Mouse (Mus musculus): ENCODE measurements around the gene Armh3. TPM values are rescaled to one million over a fixed set of nuclear protein-coding genes. Genes with fewer than 3 reads are reported as not detected.
A peak's percentile ranks its signal among the peaks of the same experiment; 100 is the strongest.

Armh3 gene
- polyA plus RNA-seq, 1 experiment from 2014 or later, result 24.7 TPM

DNA sequence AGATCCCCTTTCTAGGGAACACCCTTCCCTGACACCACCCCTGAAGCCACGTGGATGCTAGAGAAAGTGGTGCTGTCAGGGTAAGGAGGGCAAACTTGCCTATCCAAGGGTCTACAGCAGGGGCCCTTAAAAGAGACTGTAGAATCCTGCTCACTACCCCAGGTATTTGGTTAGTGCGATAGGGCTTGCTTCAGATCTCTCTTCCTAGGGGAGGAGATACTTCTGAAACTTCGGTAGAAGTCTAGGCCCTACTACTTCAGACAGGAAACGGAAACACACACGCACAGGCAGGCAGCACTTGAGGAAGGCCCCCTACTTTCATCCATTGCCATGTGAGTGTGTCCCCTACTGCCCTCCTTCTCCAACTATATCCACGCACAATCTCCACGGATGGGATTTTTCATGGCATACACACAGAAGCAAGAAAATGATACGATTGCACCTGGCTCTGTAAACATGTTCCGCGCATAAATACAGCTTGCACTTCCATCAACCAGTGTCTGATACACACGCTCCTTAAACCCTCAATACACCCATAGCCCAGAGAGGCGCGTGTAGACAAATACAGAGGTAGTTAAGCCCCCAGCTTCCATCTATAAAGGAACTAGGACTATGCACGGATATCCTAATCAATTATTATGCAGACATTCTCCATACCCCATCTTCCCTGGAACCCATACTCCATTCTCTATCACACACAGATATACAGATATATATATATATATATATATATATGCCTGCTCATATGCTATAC, 42.0 kb upstream of the Armh3 start:
- WGBS, result 32% methylated on average over 14 of the region's 14 CpGs
- no peak for ATAC-seq (replicated peaks)
- peaks cover 75% of the 10 kb centered on the region for H3K4me1 ChIP-seq
- H3K4me2 ChIP-seq (replicated peaks), result peak overlapping the region; percentile 99
- peak overlapping the region; percentile 99 for H3K27ac ChIP-seq (replicated peaks)
- peaks cover 10% of the 10 kb centered on the region for H3K36me3 ChIP-seq
- H3K9me3 ChIP-seq, result no peaks in the 10 kb centered on the region
- peak overlapping the region; percentile 75 for H3K9ac ChIP-seq (replicated peaks)
- no peaks in the 10 kb centered on the region for H3K27me3 ChIP-seq
- peak overlapping the region; percentile 65 for H3K4me3 ChIP-seq

DNA sequence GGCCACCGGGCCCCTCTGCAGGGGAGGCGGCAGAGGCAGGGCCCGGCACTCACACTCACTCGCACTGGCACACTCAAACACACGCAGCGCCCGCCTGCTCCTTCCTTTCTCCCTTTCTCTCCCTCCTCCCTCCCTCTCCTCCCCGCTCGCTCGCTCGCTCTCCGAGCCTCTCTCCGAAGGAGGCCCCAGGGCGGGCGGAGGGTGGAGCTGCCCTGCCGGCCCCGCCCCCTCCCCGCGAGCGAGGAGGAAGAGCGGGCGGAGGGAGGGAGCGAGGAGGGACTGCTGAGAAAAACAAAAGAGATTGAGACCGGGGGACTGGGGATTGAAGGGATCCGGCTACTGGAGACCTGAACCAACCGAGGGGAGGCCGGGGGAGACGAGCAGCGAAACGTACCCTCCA, 41.2 kb upstream of the Armh3 start:
- no peaks in the 10 kb centered on the region for H3K9me3 ChIP-seq
- H3K9ac ChIP-seq (replicated peaks), result peak overlapping the region; percentile 75
- under 1% methylated on average over 28 of the region's 30 CpGs for WGBS
- H3K27me3 ChIP-seq, result no peaks in the 10 kb centered on the region
- H3K36me3 ChIP-seq, result peaks cover 19% of the 10 kb centered on the region
- H3K27ac ChIP-seq (replicated peaks), result peak overlapping the region; percentile 99
- peak overlapping the region; percentile 99 for H3K4me2 ChIP-seq (replicated peaks)
- ATAC-seq (replicated peaks), result peak; percentile 68
- H3K4me3 ChIP-seq, result peak overlapping the region; percentile 65
- H3K4me1 ChIP-seq, result peaks cover 75% of the 10 kb centered on the region

DNA sequence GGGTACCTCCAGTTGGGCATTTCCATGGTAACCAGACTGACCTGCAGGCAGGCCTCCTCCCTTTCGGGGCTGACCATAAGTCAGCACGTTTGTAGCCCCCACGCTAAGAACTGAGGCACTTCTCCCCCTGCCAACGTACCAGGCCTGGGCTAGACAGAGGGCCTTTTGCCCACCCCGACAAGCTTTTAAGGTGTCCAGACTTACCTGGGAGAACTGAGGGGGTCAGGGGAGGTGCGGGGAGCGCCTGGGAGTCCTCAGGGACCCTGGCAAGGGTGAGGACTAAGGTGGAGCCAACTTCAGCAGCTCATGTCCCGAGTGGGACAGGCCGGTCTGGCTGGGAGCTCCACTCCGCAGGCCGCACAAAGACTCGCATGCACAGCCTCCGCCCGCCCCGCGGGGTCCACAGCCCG, 40.6 kb upstream of the Armh3 start:
- Histone ChIP-seq H3K27ac (replicated peaks) (peak overlapping the region; percentile 99), H3K4me2 (replicated peaks) (peak overlapping the region; percentile 99), H3K4me1 (peaks cover 71% of the 10 kb centered on the region), H3K36me3 (peaks cover 25% of the 10 kb centered on the region), H3K4me3 (peak overlapping the region; percentile 65), H3K27me3 (no peaks in the 10 kb centered on the region), H3K9ac (replicated peaks) (peak overlapping the region; percentile 75), H3K9me3 (no peaks in the 10 kb centered on the region)
- ATAC-seq (replicated peaks), result peak; percentile 6; the same call in 1 of the 2 replicates
- under 1% methylated on average over 15 of the region's 17 CpGs for WGBS

DNA sequence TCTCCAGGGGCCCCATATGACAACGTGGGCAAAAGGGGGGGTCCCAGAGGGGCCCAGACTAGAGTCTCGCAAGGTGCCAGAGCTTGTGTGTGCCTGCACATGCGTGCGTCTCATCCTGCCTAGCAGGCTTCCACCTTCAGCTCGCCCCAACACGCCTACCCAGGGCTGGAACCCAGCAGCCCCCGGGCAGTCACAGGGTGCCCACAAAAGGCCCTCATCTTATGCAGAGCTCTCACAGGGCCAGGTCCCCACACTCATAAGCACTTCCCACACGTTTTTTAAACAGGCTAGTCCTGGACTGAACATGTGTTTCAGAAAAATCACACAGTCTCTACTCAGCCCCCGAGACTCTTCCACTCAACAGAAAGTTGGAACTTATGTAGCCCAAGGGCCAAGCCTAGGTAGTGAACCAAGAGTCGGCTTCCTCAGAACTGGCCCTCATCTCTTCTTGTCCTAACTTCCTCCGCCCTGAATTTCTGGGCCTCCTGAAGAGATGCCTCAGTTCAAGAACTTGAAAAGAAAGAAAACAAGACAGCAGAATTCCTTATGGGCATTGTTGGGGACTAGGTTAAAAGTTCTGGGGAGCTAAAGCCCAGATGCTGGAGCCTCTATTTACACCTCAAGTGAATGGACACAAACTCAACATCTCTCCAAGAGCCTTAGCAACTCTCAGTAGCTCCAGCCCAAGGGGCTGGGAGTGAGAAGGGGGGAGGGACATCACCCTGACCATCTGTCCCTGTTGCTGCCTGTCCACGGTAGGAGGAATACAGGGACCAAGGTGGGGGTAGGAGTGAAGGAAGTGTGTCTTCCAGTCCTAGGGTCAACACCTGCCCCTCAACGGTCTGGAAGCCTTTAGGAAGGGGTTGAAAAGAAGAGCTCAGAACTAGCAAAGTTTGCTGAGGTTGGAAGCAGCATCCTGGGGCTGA, 39.9 kb upstream of the Armh3 start:
- H3K36me3 ChIP-seq, result peaks cover 31% of the 10 kb centered on the region
- peak overlapping the region; percentile 75 for H3K9ac ChIP-seq (replicated peaks)
- H3K9me3 ChIP-seq, result no peaks in the 10 kb centered on the region
- 2% methylated on average over 13 of the region's 13 CpGs for WGBS
- H3K4me2 ChIP-seq (replicated peaks), result peak overlapping the region; percentile 99
- H3K27me3 ChIP-seq, result no peaks in the 10 kb centered on the region
- H3K4me1 ChIP-seq, result peaks cover 64% of the 10 kb centered on the region
- H3K27ac ChIP-seq (replicated peaks), result peak overlapping the region; percentile 99
- ATAC-seq (replicated peaks), result no peak
- peak overlapping the region; percentile 65 for H3K4me3 ChIP-seq

DNA sequence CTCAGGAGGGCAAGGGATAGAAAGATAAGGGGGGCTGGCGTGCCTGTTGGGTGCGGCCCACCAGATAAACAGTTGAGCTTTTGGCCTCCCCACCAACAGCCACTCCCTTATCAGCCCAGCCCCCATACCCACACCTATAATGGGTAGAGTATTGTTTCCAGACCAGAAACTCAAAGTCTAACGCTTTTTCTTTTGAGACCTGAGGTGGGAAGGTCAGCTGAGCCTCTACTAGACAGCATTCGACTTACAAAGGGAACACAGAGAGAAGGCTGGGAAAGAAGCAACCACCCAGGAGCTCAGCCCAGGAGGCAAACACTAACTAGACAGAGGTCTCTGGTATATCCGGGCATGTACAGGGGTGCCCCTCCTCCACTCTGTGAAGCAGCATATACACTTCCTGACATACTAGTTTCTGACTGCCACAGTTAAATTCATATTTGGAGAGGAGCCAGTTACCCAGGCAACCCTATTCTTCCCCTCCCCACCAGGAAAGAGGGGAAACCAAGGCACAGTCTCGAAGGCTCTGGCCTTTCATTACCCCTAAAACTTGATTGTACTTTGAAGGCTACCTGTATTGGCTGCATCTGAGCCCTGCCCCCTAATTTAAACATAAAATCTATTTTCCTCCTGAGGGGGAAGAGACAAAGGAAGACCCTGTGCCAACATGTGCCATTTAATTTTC, 39.1 kb upstream of the Armh3 start:
- no peaks in the 10 kb centered on the region for H3K27me3 ChIP-seq
- peaks cover 39% of the 10 kb centered on the region for H3K36me3 ChIP-seq
- H3K9me3 ChIP-seq, result no peaks in the 10 kb centered on the region
- H3K4me3 ChIP-seq, result peak overlapping the region; percentile 65
- H3K4me1 ChIP-seq, result peaks cover 56% of the 10 kb centered on the region
- peak overlapping the region; percentile 99 for H3K4me2 ChIP-seq (replicated peaks)
- peak overlapping the region; percentile 99 for H3K27ac ChIP-seq (replicated peaks)
- peak overlapping the region; percentile 75 for H3K9ac ChIP-seq (replicated peaks)
- WGBS, result 14% methylated on average over 6 of the region's 6 CpGs
- ATAC-seq (replicated peaks), result no peak

DNA sequence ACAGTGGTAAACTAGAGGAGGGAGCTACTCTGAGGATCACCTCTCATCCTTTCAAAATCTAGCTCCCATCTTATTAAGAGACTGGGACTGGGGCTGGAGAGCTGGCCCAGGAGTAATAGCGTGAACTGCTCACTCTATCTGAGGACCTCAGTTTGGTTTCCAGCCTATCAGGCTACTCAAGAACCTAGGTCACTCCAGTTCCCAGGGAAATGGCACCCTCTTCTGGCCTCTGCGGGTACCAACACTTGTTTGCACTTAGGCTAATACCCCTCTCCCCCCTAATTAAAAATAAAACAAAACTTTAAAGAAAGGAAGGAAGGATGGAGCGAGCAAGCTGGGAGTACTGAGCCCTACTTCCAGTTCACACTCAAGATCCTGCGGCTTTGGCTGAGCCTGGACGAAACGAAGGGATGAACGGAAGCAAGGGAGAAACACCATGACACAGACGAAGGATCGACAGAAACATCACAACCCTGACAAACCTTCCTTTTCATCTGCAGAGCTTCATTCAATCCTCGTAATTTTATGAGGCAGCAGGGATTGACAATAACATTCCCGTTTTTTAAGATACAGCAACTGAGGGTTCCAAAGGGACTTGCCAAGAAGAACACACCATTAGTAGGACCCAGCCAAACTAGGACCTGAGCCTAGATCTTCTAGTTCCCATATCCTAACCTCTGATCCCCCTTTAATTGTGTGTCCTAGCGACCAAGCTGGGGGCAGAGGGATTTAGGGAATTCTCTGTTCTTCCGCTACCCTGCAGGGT, 38.4 kb upstream of the Armh3 start:
- H3K4me1 ChIP-seq, result peaks cover 49% of the 10 kb centered on the region
- H3K9ac ChIP-seq (replicated peaks), result peak overlapping the region; percentile 75
- peak overlapping the region; percentile 65 for H3K4me3 ChIP-seq
- peaks cover 47% of the 10 kb centered on the region for H3K36me3 ChIP-seq
- H3K9me3 ChIP-seq, result no peaks in the 10 kb centered on the region
- H3K27ac ChIP-seq (replicated peaks), result peak overlapping the region; percentile 99
- 59% methylated on average over 13 of the region's 13 CpGs for WGBS
- peak overlapping the region; percentile 99 for H3K4me2 ChIP-seq (replicated peaks)
- H3K27me3 ChIP-seq, result no peaks in the 10 kb centered on the region
- no peak for ATAC-seq (replicated peaks)

DNA sequence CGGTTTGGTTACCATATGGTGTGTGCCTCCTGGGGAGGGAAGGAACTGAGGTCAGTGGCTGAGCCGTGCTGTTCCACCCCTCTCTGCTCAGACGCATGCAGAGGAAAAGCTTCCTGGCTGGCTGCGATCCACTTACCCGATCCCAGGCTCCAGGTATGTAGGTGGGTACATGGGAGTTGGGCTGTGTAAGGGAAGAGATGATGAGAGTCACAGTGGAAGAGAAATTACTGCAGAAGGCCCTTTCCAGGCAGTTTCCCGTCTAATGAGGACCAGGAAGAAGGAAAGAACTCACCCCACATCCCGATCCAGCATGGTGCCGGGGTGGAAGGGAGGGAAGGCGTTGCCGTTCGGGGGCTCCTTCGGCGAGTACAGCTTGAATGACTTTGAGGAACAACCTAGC, 37.7 kb upstream of the Armh3 start:
- 87% methylated on average over 13 of the region's 13 CpGs for WGBS
- Histone ChIP-seq H3K27me3 (no peaks in the 10 kb centered on the region), H3K4me3 (peak overlapping the region; percentile 65; the same call in 1 of the 2 replicates), H3K27ac (replicated peaks) (no peak overlapping the region; the same call in 1 of the 2 replicates), H3K4me2 (replicated peaks) (peak overlapping the region; percentile 99; the same call in 1 of the 2 replicates), H3K9ac (replicated peaks) (no peak overlapping the region), H3K9me3 (no peaks in the 10 kb centered on the region), H3K4me1 (peaks cover 42% of the 10 kb centered on the region), H3K36me3 (peaks cover 51% of the 10 kb centered on the region)
- ATAC-seq (replicated peaks), result no peak

DNA sequence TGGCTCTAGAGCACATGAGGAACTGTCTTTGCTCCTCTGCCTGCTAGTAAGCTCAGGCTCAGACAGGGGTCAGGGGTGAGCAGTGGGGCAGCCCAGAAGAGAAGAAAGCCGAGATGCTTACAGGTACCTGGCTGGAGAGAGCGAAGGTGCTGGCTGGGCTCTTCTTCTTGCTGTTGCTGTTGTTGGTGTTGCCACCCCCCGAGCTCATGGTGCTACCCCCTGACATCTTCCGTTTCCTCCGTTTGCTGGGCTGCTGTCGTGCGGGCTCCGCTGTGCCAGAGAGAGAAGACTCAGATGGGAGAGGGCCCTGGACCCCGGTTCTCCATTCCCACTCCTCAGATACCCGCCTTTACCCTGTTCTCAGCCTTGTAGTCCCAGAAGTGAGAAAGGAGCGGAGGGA, 35.6 kb upstream of the Armh3 start:
- WGBS, result 95% methylated on average over 11 of the region's 11 CpGs
- Histone ChIP-seq H3K9ac (replicated peaks) (no peak overlapping the region), H3K4me1 (peaks cover 28% of the 10 kb centered on the region), H3K36me3 (peaks cover 59% of the 10 kb centered on the region), H3K27me3 (no peaks in the 10 kb centered on the region), H3K27ac (replicated peaks) (no peak overlapping the region), H3K9me3 (no peaks in the 10 kb centered on the region), H3K4me2 (replicated peaks) (no peak overlapping the region), H3K4me3 (no peak overlapping the region)
- no peak for ATAC-seq (replicated peaks)

DNA sequence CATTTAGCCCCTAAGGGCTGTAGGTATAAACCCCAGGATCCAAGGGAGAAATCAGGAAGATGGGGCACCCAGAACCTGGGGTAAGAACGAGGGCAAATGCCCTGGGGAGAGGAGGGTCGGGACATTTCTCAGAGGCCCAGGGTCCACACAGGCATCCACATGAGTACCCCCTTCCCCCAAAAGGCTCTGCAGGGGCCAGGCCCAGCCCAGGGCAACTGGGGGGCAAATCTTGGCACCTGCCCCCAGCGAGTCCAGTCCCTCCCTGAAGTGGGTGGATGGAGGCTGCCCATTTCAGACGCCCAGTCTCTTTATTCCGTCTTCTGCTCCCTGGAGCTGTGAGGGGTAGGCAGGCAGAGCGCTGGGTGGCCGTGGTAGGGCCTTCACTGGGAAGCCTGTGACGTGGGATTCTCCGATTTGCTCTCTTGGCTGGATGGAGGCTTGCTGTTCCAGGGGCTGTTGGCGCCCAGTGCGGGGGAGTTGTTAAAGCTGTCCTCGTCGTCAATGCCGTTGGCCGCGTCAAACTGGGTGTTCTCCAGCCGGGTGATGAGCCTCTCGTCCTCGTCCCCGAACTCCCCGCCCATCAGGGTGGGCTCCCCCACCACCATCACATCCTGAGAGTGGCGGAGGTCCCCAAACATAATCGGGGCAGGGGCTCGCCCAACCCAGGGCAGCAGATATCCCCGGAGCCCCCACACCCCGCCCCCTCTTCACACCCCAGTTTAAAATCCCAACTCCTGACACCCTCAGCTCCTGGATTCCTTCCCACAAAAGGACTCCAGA, 34.6 kb upstream of the Armh3 start:
- H3K36me3 ChIP-seq, result peaks cover 59% of the 10 kb centered on the region
- ATAC-seq (replicated peaks), result no peak

DNA sequence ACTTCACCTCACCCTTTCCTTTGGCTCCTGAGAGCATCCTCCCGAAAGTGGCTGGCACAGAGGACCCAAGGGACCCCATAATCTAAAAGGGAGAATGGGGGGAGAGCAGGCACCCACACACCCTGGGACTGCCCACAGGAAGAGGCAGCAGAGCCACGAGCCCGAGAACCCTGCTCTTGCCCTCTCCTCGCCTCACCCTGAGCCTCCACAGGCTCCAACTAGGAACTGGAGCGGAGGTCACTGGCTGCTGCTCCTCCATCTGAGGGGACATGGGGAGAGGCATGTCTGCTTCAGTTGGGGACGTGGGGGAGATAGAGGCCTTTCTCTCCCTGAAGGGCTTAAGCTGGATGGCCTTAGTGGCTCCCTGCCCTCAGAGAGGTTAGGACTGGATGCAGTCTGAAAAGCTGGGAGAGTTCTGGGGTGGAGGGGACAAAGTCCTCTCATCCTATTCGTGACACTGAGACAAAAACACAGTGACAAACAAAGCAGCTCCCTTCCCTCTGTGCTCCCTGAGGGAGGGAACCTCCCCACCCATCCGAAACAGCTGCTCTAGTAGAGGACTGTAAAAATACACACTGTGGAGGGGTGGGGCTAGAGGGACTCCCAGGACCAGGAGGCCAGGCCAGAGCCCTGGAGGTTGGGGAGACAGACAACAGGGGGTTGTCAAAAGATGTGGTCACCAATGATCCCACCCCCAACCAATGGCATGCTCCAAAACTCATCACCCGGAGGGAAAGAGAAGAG, 33.6 kb upstream of the Armh3 start:
- H3K9me3 ChIP-seq, result no peaks in the 10 kb centered on the region
- H3K27me3 ChIP-seq, result no peaks in the 10 kb centered on the region
- H3K4me1 ChIP-seq, result peaks cover 11% of the 10 kb centered on the region
- H3K4me2 ChIP-seq (replicated peaks), result no peak overlapping the region
- H3K4me3 ChIP-seq, result no peak overlapping the region
- 75% methylated on average over 9 of the region's 9 CpGs for WGBS
- H3K9ac ChIP-seq (replicated peaks), result no peak overlapping the region
- no peak overlapping the region for H3K27ac ChIP-seq (replicated peaks)
- H3K36me3 ChIP-seq, result peaks cover 59% of the 10 kb centered on the region
- ATAC-seq (replicated peaks), result 0 out of 2 replicates have a peak, but pooled peaks have one; percentile 32

More for the DNA sequence above, 34.6 kb upstream of the Armh3 start:
- H3K4me2 ChIP-seq (replicated peaks), result no peak overlapping the region
- no peak overlapping the region for H3K4me3 ChIP-seq
- H3K27me3 ChIP-seq, result no peaks in the 10 kb centered on the region
- WGBS, result 87% methylated on average over 26 of the region's 26 CpGs
- no peak overlapping the region for H3K27ac ChIP-seq (replicated peaks)
- no peaks in the 10 kb centered on the region for H3K9me3 ChIP-seq
- H3K4me1 ChIP-seq, result peaks cover 22% of the 10 kb centered on the region
- H3K9ac ChIP-seq (replicated peaks), result no peak overlapping the region

All from forebrain, embryonic 15.5 days (tissue).